Mouse (Mus musculus) CH12.LX (cell line): ENCODE measurements around the gene Dnah12. TPM values are rescaled to one million over a fixed set of nuclear protein-coding genes. Genes with fewer than 3 reads are reported as not detected.

Experiments used
- DNase-seq: peaks from one replicate; pipeline ENCODE4 v3.0.0-alpha.2; 2013; ENCODE audit errors: extremely low read depth
- H3K27ac ChIP-seq: 2 replicates; pipeline ENCODE4 v1.5.1; 2012; ENCODE audit warnings: low read depth, mild to moderate bottlenecking, control low read depth, moderate library complexity; ENCODE audit not compliant: insufficient read depth
- H3K27me3 ChIP-seq: replicated peaks from 2 replicates; pipeline ENCODE3; 2012; ENCODE audit warnings: inconsistent platforms
- H3K36me3 ChIP-seq, 2 experiments: replicated peaks in 1 of 2; 2 replicates each; pipeline versions ENCODE3 to v1.6.1; 2012; ENCODE audit warnings: inconsistent platforms in 1 of 2, low read length in 1 of 2, mild to moderate bottlenecking in 1 of 2, mixed read lengths in 1 of 2, moderate library complexity in 1 of 2; ENCODE audit not compliant: control insufficient read depth in 1 of 2, insufficient read depth in 1 of 2
- H3K4me1 ChIP-seq, 2 experiments: 2 replicates each; pipeline ENCODE4 v1.6.1; 2012; ENCODE audit warnings: inconsistent platforms in 1 of 2, moderate library complexity in 1 of 2; ENCODE audit not compliant: insufficient read depth in 2 of 2, control insufficient read depth in 1 of 2
- H3K4me2 ChIP-seq: 2 replicates; pipeline ENCODE4 v1.6.1; 2012; ENCODE audit warnings: low read depth, mild to moderate bottlenecking, control low read depth; ENCODE audit not compliant: poor library complexity, insufficient read depth, severe bottlenecking
- H3K4me3 ChIP-seq, 3 experiments: fragments of 150-350 bp in 1 of 3; sonication (generic) in 1 of 3; replicated peaks in 1 of 3; 2 replicates each; pipeline versions ENCODE3 to v1.5.1; 2011 to 2012; ENCODE audit warnings: low read depth in 2 of 3, low read length in 2 of 3, mild to moderate bottlenecking in 2 of 3, moderate library complexity in 2 of 3, control low read depth in 1 of 3, improper control_type of control experiment in 1 of 3, inconsistent platforms in 1 of 3, mixed read lengths in 1 of 3; ENCODE audit not compliant: poor library complexity in 1 of 3
- H3K79me2 ChIP-seq: replicated peaks from 2 replicates; pipeline ENCODE4 v1.6.1; 2012; ENCODE audit warnings: mild to moderate bottlenecking, moderate library complexity; ENCODE audit not compliant: control insufficient read depth, poor library complexity, insufficient read depth, severe bottlenecking; ENCODE audit errors: extremely low read depth
- H3K9ac ChIP-seq: 2 replicates; pipeline ENCODE4 v1.6.1; 2012; ENCODE audit warnings: low read depth, mild to moderate bottlenecking, control low read depth, moderate library complexity; ENCODE audit not compliant: insufficient read depth
- H3K9me3 ChIP-seq: replicated peaks from 2 replicates; pipeline ENCODE3; 2012; ENCODE audit warnings: low read length, inconsistent platforms, mixed read lengths
- BHLHE40 ChIP-seq: IDR thresholded peaks from 2 replicates; pipeline ENCODE4 v1.6.1; 2011; ENCODE audit warnings: mild to moderate bottlenecking, low read depth, low read length, improper control_type of control experiment
- CHD2 ChIP-seq: IDR thresholded peaks from 2 replicates; pipeline ENCODE4 v1.6.1; 2011; ENCODE audit warnings: low read length, improper control_type of control experiment
- E2F4 ChIP-seq: IDR thresholded peaks from 2 replicates; pipeline ENCODE4 v1.6.1; 2011; ENCODE audit warnings: low read depth, low read length, improper control_type of control experiment; ENCODE audit not compliant: insufficient replicate concordance
- ELF1 ChIP-seq: IDR thresholded peaks from 2 replicates; pipeline ENCODE4 v1.6.1; 2014; ENCODE audit warnings: low read depth, mild to moderate bottlenecking, inconsistent platforms, low read length, improper control_type of control experiment
- ETS1 ChIP-seq: conservative IDR thresholded peaks from 2 replicates; pipeline ENCODE4 v1.6.1; 2012; ENCODE audit warnings: low read depth, mild to moderate bottlenecking, inconsistent platforms, low read length, improper control_type of control experiment, moderate library complexity
- GABPA ChIP-seq: IDR thresholded peaks from 2 replicates; pipeline ENCODE4 v1.6.1; 2012; ENCODE audit warnings: low read depth, low read length, improper control_type of control experiment, inconsistent platforms; ENCODE audit not compliant: insufficient replicate concordance
- HCFC1 ChIP-seq: IDR thresholded peaks from 2 replicates; pipeline ENCODE4 v1.6.1; 2012; ENCODE audit warnings: low read depth, mild to moderate bottlenecking, inconsistent platforms, low read length, improper control_type of control experiment
- IRF4 ChIP-seq: IDR thresholded peaks from 2 replicates; pipeline ENCODE4 v1.6.1; 2014; ENCODE audit warnings: low read depth, mild to moderate bottlenecking, inconsistent platforms, low read length, improper control_type of control experiment
- JUN ChIP-seq: IDR thresholded peaks from 2 replicates; pipeline ENCODE4 v1.6.1; 2011; ENCODE audit warnings: low read depth, mild to moderate bottlenecking, low read length, improper control_type of control experiment, moderate library complexity; ENCODE audit not compliant: insufficient read depth
- JUND ChIP-seq: conservative IDR thresholded peaks from 2 replicates; pipeline ENCODE4 v1.6.1; 2011; ENCODE audit warnings: low read depth, low read length, improper control_type of control experiment
- KAT2A ChIP-seq: IDR thresholded peaks from 2 replicates; pipeline ENCODE4 v1.6.1; 2012; ENCODE audit warnings: low read length, improper control_type of control experiment, inconsistent platforms; ENCODE audit not compliant: insufficient replicate concordance
- MAFK ChIP-seq: IDR thresholded peaks from 2 replicates; pipeline ENCODE4 v1.6.1; 2011; ENCODE audit warnings: low read length, improper control_type of control experiment; ENCODE audit not compliant: insufficient replicate concordance
- MAX ChIP-seq: IDR thresholded peaks from 2 replicates; pipeline ENCODE4 v1.6.1; 2011; ENCODE audit warnings: low read length, improper control_type of control experiment
- MXI1 ChIP-seq: IDR thresholded peaks from 2 replicates; pipeline ENCODE4 v1.6.1; 2011; ENCODE audit warnings: mild to moderate bottlenecking, low read depth, low read length, improper control_type of control experiment
- NELFE ChIP-seq: IDR thresholded peaks from 2 replicates; pipeline ENCODE4 v1.6.1; 2011; ENCODE audit warnings: low read depth, low read length, improper control_type of control experiment
- POLR2A ChIP-seq: IDR thresholded peaks from 2 replicates; pipeline ENCODE4 v1.6.1; 2011; ENCODE audit warnings: low read depth, mild to moderate bottlenecking, improper control_type of control experiment, low read length
- POLR2AphosphoS2 ChIP-seq: IDR thresholded peaks from 2 replicates; pipeline ENCODE4 v1.6.1; 2011; ENCODE audit warnings: low read depth, low read length, improper control_type of control experiment
- SMC3 ChIP-seq: IDR thresholded peaks from 2 replicates; pipeline ENCODE4 v1.6.1; 2011; ENCODE audit warnings: low read depth, low read length, improper control_type of control experiment
- TBP ChIP-seq: conservative IDR thresholded peaks from 2 replicates; pipeline ENCODE4 v1.6.1; 2011; ENCODE audit warnings: low read depth, low read length, improper control_type of control experiment
- TCF12 ChIP-seq: IDR thresholded peaks from 2 replicates; pipeline ENCODE4 v1.6.1; 2014; ENCODE audit warnings: low read depth, mild to moderate bottlenecking, inconsistent platforms, low read length, improper control_type of control experiment
- UBTF ChIP-seq: IDR thresholded peaks from 2 replicates; pipeline ENCODE4 v1.6.1; 2012; ENCODE audit warnings: low read depth, mild to moderate bottlenecking, inconsistent platforms, low read length, improper control_type of control experiment, moderate library complexity
- USF1 ChIP-seq: IDR thresholded peaks from 2 replicates; pipeline ENCODE4 v1.6.1; 2014; ENCODE audit warnings: low read depth, mild to moderate bottlenecking, inconsistent platforms, low read length, improper control_type of control experiment
- USF2 ChIP-seq: conservative IDR thresholded peaks from 2 replicates; pipeline ENCODE4 v1.6.1; 2011; ENCODE audit warnings: low read depth, low read length, improper control_type of control experiment
- ZC3H11A ChIP-seq: IDR thresholded peaks from 2 replicates; pipeline ENCODE4 v1.6.1; 2012; ENCODE audit warnings: low read depth, mild to moderate bottlenecking, inconsistent platforms, low read length, improper control_type of control experiment
- ZKSCAN1 ChIP-seq: IDR thresholded peaks from 2 replicates; pipeline ENCODE4 v1.6.1; 2012; ENCODE audit warnings: low read depth, inconsistent platforms, low read length, improper control_type of control experiment, borderline replicate concordance
- ZMIZ1 ChIP-seq: IDR thresholded peaks from 2 replicates; pipeline ENCODE4 v1.6.1; 2012; ENCODE audit warnings: low read depth, mild to moderate bottlenecking, inconsistent platforms, low read length, improper control_type of control experiment
- ZNF384 ChIP-seq: IDR thresholded peaks from 2 replicates; pipeline ENCODE4 v1.6.1; 2012; ENCODE audit warnings: low read depth, low read length, improper control_type of control experiment, inconsistent platforms
- dilution Hi-C: fragments of 300-500 bp; cut with MboI; formaldehyde crosslinking; loops from 2 replicates; pipeline ENCODE4 v1.14.3; 2020; ENCODE audit warnings: low sequenced_read_pairs; ENCODE audit not compliant: extremely low pct_unique_long_range_greater_than_20kb, extremely low pct_ligation_motif_present
- in situ Hi-C: fragments of 300-500 bp; cut with MboI; formaldehyde crosslinking; loops from 3 replicates; pipeline ENCODE4 v1.14.3; 2019; ENCODE audit warnings: low sequenced_read_pairs, low pct_ligation_motif_present, low pct_unique_long_range_greater_than_20kb, mixed read lengths
- polyA plus RNA-seq: library from polyadenylated mRNA; unstranded; fragments of >175 nt; gene quantifications from 2 replicates; pipeline ENCODE4 v1.2.1, GENCODE M21; 2012; ENCODE audit warnings: low read depth; ENCODE audit not compliant: insufficient read length
- total RNA-seq, 2 experiments: library from RNA; depleted of rRNA; stranded (reverse); fragments of 300-350 nt in 1 of 2; fragments of >200 nt in 1 of 2; gene quantifications; 2 replicates each; pipeline ENCODE4 v1.2.3; 2012 to 2014

Gene Dnah12
- total and polyA plus RNA-seq, 3 experiments: 0.04 to 0.13 (median 0.04) TPM

- no peaks in the 10 kb centered on the region for H3K36me3 ChIP-seq
- no peaks in the 10 kb centered on the region for H3K9me3 ChIP-seq
- dilution Hi-C loops (no loop called here), in situ Hi-C loops (loop anchor here (10.0 to 25.0 kb wide), 2 partner anchors 124 to 297 kb away; partner anchors contain the start of gene Hesx1)
- DNase-seq: no peak
- no peaks in the 10 kb centered on the region for H3K4me1 ChIP-seq
- TF ChIP-seq UBTF (no peak), IRF4 (no peak), TCF12 (no peak), ZMIZ1 (no peak), MAX (no peak), BHLHE40 (no peak), POLR2A (no peak), ELF1 (no peak), E2F4 (no peak), JUN (no peak), POLR2AphosphoS2 (no peak), MAFK (no peak), ETS1 (no peak), USF2 (no peak), HCFC1 (no peak), JUND (no peak)
- H3K4me2 ChIP-seq: no peak overlapping the region
- H3K79me2 ChIP-seq: no peaks in the 10 kb centered on the region
- no peak overlapping the region for H3K4me3 ChIP-seq
- no peak overlapping the region for H3K27ac ChIP-seq
- no peak overlapping the region for H3K9ac ChIP-seq
- H3K27me3 ChIP-seq: no peaks in the 10 kb centered on the region
These were observed 2.3 kb upstream of the Dnah12 start for GRCm38 (mm10) chr14:26690727-26691126.

- no peak overlapping the region for H3K4me2 ChIP-seq
- no peaks in the 10 kb centered on the region for H3K9me3 ChIP-seq
These were observed 1.7 kb upstream of the Dnah12 start for GRCm38 (mm10) chr14:26691363-26691762.

More at GRCm38 (mm10) chr14:26691363-26691762, 1.7 kb upstream of the Dnah12 start:
- H3K4me1 ChIP-seq: no peaks in the 10 kb centered on the region
- H3K27ac ChIP-seq: no peak overlapping the region
- H3K27me3 ChIP-seq: no peaks in the 10 kb centered on the region
- no peak for DNase-seq
- dilution Hi-C loops: no loop called here
- in situ Hi-C loops: loop anchor here (10.0 to 25.0 kb wide), 2 partner anchors 123 to 296 kb away; partner anchors contain the start of gene Hesx1
- TF ChIP-seq UBTF: no peak
- no peak for TF ChIP-seq ZMIZ1
- TF ChIP-seq MXI1: no peak
- no peak for TF ChIP-seq GABPA
- no peak for TF ChIP-seq USF2
- no peak for TF ChIP-seq JUND
- no peak for TF ChIP-seq E2F4
- TF ChIP-seq ZKSCAN1: no peak
- no peak for TF ChIP-seq KAT2A
- no peak for TF ChIP-seq MAX
- TF ChIP-seq SMC3: no peak
- no peak for TF ChIP-seq BHLHE40
- TF ChIP-seq CHD2: no peak
- TF ChIP-seq POLR2AphosphoS2: no peak
- no peak for TF ChIP-seq USF1
- no peak for TF ChIP-seq ZC3H11A
- TF ChIP-seq ZNF384: no peak
- no peak for TF ChIP-seq JUN
- TF ChIP-seq NELFE: no peak
- TF ChIP-seq TBP: no peak
- TF ChIP-seq, all 38 proteins: peak for 0
- Histone ChIP-seq H3K4me3 (no peak overlapping the region), H3K79me2 (no peaks in the 10 kb centered on the region), H3K9ac (no peak overlapping the region), H3K36me3 (no peaks in the 10 kb centered on the region)
